Mouse (Mus musculus): ENCODE measurements around the gene D930007J09Rik. TPM values are rescaled to one million over a fixed set of nuclear protein-coding genes. Genes with fewer than 3 reads are reported as not detected.

The D930007J09Rik gene
- polyA plus RNA-seq, 1 experiment from 2014 or later, result not detected

DNA sequence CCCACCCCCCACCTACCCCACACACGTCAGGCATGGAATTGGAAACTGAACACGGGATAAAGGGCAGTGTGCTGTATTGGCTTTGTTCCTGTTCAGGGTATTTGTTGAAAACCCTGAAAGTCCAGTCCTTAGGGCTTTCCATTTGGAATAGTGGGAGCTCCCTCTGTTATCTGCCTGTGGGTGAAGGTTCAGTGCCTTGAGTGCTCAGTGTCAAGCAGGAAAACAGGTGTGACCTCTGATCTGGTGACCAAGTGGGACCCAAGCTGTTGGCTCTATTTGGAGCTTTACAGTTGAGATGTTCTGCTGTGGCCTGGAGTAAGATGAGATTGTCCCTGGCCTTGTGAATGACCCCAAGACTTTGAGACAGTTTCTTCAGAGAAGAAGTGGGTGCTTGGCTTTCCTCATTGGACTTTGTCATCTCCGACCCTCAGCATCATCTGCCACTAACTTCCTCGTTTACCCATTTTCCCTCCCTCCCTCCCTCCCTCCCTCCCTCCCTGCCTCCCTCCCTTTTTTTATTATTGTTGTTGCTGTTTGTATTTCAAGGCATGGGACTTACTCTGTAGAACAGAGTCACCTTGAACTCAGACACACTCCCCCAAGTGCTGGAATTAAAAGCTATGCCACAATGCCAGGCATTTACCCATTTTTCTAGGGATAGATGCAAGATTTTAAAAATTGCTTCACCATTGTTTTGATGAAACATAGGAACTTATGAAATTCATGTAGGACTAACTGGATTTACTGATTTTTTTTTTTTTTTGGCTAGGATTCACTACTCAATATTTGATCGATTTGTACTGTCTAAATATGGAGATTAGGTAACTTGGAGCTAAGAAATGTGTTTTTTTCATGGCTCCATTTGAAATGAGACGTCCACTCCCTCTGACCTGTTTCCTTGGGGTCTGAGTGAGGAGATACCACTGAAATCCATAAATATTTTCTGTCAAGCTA, 22.0 kb upstream of the D930007J09Rik start:
- H3K9me3 ChIP-seq (replicated peaks; ENCODE audit: control insufficient read depth, low read length), result no peaks in the 10 kb centered on the region
- ATAC-seq (no peak), DNase-seq (ENCODE audit: low spot score) (no peak)
- no peak overlapping the region for H3K27ac ChIP-seq (ENCODE audit: low read depth, low read length)
- H3K27me3 ChIP-seq (replicated peaks; ENCODE audit: control insufficient read depth, insufficient read depth, low read length), result no peaks in the 10 kb centered on the region
- H3K9ac ChIP-seq (ENCODE audit: low read length), result no peak overlapping the region
- 81% methylated on average over 6 of the region's 6 CpGs for WGBS
- no peak overlapping the region for H3K4me3 ChIP-seq (ENCODE audit: low read depth, low read length)
- H3K4me1 ChIP-seq (ENCODE audit: control insufficient read depth, insufficient read depth, low read length), result no peaks in the 10 kb centered on the region
- H3K36me3 ChIP-seq (ENCODE audit: control insufficient read depth, insufficient read depth, low read length), result peaks cover 26% of the 10 kb centered on the region; the same call in 1 of the 2 replicates
- H3K4me2 ChIP-seq (ENCODE audit: low read length), result no peak overlapping the region

DNA sequence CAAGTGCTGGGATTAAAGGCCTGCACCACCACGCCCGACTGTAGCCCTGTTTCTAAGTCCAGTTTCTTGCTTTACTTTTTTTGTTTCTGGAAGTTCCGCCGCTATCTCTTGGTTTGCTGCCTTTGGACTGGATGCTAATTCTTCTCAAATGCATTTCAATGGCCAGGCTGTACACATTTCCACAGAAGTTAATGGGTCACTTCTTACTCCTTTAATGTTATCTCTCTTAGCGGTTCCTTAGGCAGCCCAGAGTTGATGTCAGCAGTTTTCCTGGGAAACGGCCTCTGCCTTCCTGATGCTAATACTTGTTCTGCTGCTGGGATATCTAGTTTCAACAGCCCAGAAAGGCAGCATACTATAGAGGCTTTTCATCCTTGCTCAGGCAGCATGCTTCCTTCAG, 20.5 kb upstream of the D930007J09Rik start:
- Histone ChIP-seq H3K4me2 (ENCODE audit: low read length) (no peak overlapping the region), H3K27ac (ENCODE audit: low read depth, low read length) (no peak overlapping the region), H3K4me1 (ENCODE audit: control insufficient read depth, insufficient read depth, low read length) (no peaks in the 10 kb centered on the region), H3K36me3 (ENCODE audit: control insufficient read depth, insufficient read depth, low read length) (peaks cover 40% of the 10 kb centered on the region), H3K9ac (ENCODE audit: low read length) (no peak overlapping the region), H3K27me3 (replicated peaks; ENCODE audit: control insufficient read depth, insufficient read depth, low read length) (no peaks in the 10 kb centered on the region), H3K9me3 (replicated peaks; ENCODE audit: control insufficient read depth, low read length) (no peaks in the 10 kb centered on the region), H3K4me3 (ENCODE audit: low read depth, low read length) (no peak overlapping the region)
- ATAC-seq (no peak), DNase-seq (ENCODE audit: low spot score) (no peak)
- WGBS, result 88% methylated on average over 6 of the region's 6 CpGs

DNA sequence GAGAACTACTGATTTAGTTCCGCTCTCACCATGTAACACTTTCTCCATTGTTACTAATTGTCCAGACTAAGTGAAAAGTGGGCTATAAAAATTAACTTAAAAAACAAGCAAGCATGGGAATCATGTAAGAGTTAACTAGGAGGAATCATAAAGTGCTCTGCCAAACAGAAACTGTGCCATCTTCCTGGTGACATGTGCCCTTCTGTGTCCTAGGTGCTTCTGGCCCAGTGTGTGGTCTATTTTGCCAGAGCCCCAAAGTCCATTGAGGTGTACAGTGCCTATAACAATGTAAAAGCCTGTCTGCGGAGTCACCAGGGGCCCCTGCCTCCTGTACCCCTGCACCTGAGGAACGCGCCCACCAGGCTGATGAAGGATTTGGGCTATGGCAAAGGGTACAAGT, 19.0 kb upstream of the D930007J09Rik start:
- H3K36me3 ChIP-seq (ENCODE audit: control insufficient read depth, insufficient read depth, low read length), result peaks cover 52% of the 10 kb centered on the region
- H3K27me3 ChIP-seq (replicated peaks; ENCODE audit: control insufficient read depth, insufficient read depth, low read length), result no peaks in the 10 kb centered on the region
- H3K4me1 ChIP-seq (ENCODE audit: control insufficient read depth, insufficient read depth, low read length), result no peaks in the 10 kb centered on the region
- H3K9ac ChIP-seq (ENCODE audit: low read length), result no peak overlapping the region
- H3K4me3 ChIP-seq (ENCODE audit: low read depth, low read length), result no peak overlapping the region
- WGBS, result 97% methylated on average over 4 of the region's 4 CpGs
- ATAC-seq, result no peak
- no peaks in the 10 kb centered on the region for H3K9me3 ChIP-seq (replicated peaks; ENCODE audit: control insufficient read depth, low read length)
- no peak for DNase-seq (ENCODE audit: low spot score)
- H3K4me2 ChIP-seq (ENCODE audit: low read length), result no peak overlapping the region
- no peak overlapping the region for H3K27ac ChIP-seq (ENCODE audit: low read depth, low read length)

DNA sequence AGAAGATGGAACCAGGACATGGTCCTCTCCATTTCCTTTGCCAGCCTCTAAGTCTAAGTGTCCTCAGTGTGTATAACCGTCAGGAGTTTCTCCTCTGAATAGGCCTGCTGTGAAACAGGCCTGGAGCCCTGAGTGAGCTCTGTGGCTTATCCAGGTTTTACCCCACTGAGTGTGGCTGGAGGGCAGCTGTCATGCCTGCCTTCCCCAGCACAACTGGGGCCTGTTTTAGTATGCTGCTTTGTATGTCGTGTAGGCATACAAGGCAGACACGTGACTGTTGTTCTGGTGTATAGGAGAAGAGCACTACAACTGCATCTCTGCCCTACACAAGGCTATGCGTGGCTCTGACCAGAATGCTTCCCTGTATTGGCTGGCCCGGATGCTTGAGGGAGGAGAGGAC, 17.3 kb upstream of the D930007J09Rik start:
- ATAC-seq, result no peak
- Histone ChIP-seq H3K27ac (ENCODE audit: low read depth, low read length) (no peak overlapping the region), H3K9me3 (replicated peaks; ENCODE audit: control insufficient read depth, low read length) (no peaks in the 10 kb centered on the region), H3K4me2 (ENCODE audit: low read length) (no peak overlapping the region), H3K27me3 (replicated peaks; ENCODE audit: control insufficient read depth, insufficient read depth, low read length) (no peaks in the 10 kb centered on the region), H3K9ac (ENCODE audit: low read length) (no peak overlapping the region), H3K36me3 (ENCODE audit: control insufficient read depth, insufficient read depth, low read length) (peaks cover 59% of the 10 kb centered on the region), H3K4me1 (ENCODE audit: control insufficient read depth, insufficient read depth, low read length) (no peaks in the 10 kb centered on the region), H3K4me3 (ENCODE audit: low read depth, low read length) (no peak overlapping the region)
- 89% methylated on average over 5 of the region's 5 CpGs for WGBS
- DNase-seq (ENCODE audit: low spot score), result no peak

DNA sequence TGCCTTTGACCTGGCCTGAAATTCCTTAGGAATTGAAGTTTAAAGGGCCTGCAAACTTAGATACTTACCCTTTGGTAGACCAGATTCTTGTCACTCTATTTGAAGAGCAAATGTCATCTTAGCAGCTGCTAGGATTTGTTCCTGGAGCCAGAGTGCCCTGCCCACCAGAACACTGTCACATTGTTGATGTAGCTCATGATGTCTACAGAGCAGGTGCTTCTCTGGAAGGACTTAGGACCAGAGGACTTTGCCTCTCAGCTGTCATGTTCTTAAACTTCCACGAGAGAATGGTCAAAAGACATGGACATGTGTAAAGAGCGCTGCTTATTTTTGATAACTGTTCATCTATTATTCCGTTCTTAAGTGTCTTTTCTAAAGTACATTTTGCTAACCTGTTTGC, 16.6 kb upstream of the D930007J09Rik start:
- H3K27ac ChIP-seq (ENCODE audit: low read depth, low read length), result no peak overlapping the region
- no peaks in the 10 kb centered on the region for H3K4me1 ChIP-seq (ENCODE audit: control insufficient read depth, insufficient read depth, low read length)
- DNase-seq (ENCODE audit: low spot score), result no peak
- no peaks in the 10 kb centered on the region for H3K27me3 ChIP-seq (replicated peaks; ENCODE audit: control insufficient read depth, insufficient read depth, low read length)
- no peak overlapping the region for H3K4me3 ChIP-seq (ENCODE audit: low read depth, low read length)
- peaks cover 61% of the 10 kb centered on the region for H3K36me3 ChIP-seq (ENCODE audit: control insufficient read depth, insufficient read depth, low read length)
- ATAC-seq, result no peak
- no peak overlapping the region for H3K9ac ChIP-seq (ENCODE audit: low read length)
- H3K4me2 ChIP-seq (ENCODE audit: low read length), result no peak overlapping the region
- H3K9me3 ChIP-seq (replicated peaks; ENCODE audit: control insufficient read depth, low read length), result no peaks in the 10 kb centered on the region
- 95% methylated on average over 3 of the region's 3 CpGs for WGBS

DNA sequence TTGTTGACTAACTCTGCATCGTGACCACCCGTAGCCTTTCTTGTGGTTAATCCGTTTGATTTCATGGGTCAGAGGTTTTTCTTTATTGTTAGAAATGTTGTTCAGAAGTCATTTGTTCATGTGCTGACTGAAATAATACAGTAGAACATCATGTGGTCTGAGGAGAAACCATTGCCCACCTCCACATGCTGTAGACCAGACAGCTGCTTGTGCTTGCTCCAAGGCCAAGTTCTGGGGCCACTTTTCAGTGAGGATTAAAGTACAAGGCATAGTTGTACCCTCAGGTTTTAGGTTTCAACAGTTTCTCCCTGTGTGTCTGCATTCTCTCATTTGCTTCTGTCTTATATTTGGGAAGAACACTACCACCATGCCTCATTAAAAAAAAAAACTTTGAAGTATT, 5.0 kb upstream of the D930007J09Rik start:
- Histone ChIP-seq H3K27ac (ENCODE audit: low read depth, low read length) (no peak overlapping the region), H3K36me3 (ENCODE audit: control insufficient read depth, insufficient read depth, low read length) (peaks cover 36% of the 10 kb centered on the region), H3K9ac (ENCODE audit: low read length) (no peak overlapping the region), H3K9me3 (replicated peaks; ENCODE audit: control insufficient read depth, low read length) (no peaks in the 10 kb centered on the region), H3K27me3 (replicated peaks; ENCODE audit: control insufficient read depth, insufficient read depth, low read length) (no peaks in the 10 kb centered on the region), H3K4me2 (ENCODE audit: low read length) (no peak overlapping the region), H3K4me3 (ENCODE audit: low read depth, low read length) (no peak overlapping the region), H3K4me1 (ENCODE audit: control insufficient read depth, insufficient read depth, low read length) (peaks cover 12% of the 10 kb centered on the region)
- ATAC-seq, result no peak
- 56% methylated on average over 3 of the region's 3 CpGs for WGBS
- DNase-seq (ENCODE audit: low spot score), result no peak

DNA sequence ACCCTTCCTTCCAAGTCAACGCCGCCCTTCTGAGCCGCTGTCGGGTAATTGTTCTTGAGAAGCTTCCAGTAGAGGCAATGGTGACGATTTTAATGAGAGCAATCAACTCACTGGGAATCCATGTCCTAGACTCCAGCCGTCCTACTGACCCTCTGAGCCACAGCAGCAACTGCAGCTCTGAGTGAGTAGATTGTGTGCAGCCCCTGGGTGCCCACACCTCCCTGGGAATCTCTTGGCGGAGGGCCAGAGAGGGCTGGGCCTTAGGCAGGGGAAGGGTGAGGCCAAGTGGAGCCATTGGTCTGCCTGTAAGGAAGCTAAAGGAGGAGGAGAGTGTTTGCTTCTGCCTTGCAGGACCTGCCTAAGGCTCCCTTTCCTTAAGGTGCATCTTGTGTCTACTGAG, 4.2 kb upstream of the D930007J09Rik start:
- Histone ChIP-seq H3K4me1 (ENCODE audit: control insufficient read depth, insufficient read depth, low read length) (peaks cover 12% of the 10 kb centered on the region), H3K4me3 (ENCODE audit: low read depth, low read length) (no peak overlapping the region), H3K27me3 (replicated peaks; ENCODE audit: control insufficient read depth, insufficient read depth, low read length) (no peaks in the 10 kb centered on the region), H3K4me2 (ENCODE audit: low read length) (no peak overlapping the region), H3K9me3 (replicated peaks; ENCODE audit: control insufficient read depth, low read length) (no peaks in the 10 kb centered on the region), H3K27ac (ENCODE audit: low read depth, low read length) (no peak overlapping the region), H3K36me3 (ENCODE audit: control insufficient read depth, insufficient read depth, low read length) (peaks cover 36% of the 10 kb centered on the region), H3K9ac (ENCODE audit: low read length) (no peak overlapping the region)
- ATAC-seq (no peak), DNase-seq (ENCODE audit: low spot score) (no peak)
- WGBS, result 81% methylated on average over 7 of the region's 7 CpGs

DNA sequence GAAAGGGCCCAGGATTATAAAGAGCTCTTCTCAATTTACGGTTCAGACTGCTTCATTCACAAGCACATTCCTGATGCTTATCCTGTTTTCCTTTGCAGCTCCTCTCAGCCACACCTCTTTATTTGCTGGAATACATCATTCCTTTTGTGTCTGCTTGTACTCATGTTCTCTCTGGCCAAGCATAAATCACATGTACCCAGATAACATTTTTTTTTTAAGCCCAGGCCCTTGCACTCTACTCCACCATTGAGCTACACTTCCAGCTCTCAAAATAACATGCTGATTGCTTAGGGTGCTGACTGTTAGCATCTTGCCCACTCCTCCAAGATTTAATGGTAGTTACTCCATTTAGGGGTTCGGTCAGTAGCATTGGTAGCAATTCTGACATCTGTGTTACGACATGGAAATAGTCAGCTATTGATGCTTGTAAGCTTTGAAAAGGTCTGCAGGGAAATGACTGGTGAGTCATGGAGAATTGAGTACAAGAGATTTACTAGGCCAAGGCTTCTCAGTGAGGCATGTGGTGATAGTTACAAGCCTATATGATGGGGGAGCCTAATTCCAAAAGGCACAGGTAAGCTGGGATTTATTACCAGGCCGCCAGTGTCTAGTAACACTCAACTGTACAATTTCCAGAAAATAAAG, 1.2 kb upstream of the D930007J09Rik start:
- H3K4me3 ChIP-seq (ENCODE audit: low read depth, low read length), result peak overlapping the region; percentile 90
- no peak for DNase-seq (ENCODE audit: low spot score)
- H3K4me1 ChIP-seq (ENCODE audit: control insufficient read depth, insufficient read depth, low read length), result peaks cover 15% of the 10 kb centered on the region
- peak overlapping the region; percentile 84 for H3K9ac ChIP-seq (ENCODE audit: low read length)
- WGBS, result 72% methylated on average over 4 of the region's 4 CpGs
- no peaks in the 10 kb centered on the region for H3K27me3 ChIP-seq (replicated peaks; ENCODE audit: control insufficient read depth, insufficient read depth, low read length)
- no peaks in the 10 kb centered on the region for H3K9me3 ChIP-seq (replicated peaks; ENCODE audit: control insufficient read depth, low read length)
- peak overlapping the region; percentile 82 for H3K4me2 ChIP-seq (ENCODE audit: low read length)
- ATAC-seq, result no peak
- H3K36me3 ChIP-seq (ENCODE audit: control insufficient read depth, insufficient read depth, low read length), result peaks cover 21% of the 10 kb centered on the region
- H3K27ac ChIP-seq (ENCODE audit: low read depth, low read length), result no peak overlapping the region

DNA sequence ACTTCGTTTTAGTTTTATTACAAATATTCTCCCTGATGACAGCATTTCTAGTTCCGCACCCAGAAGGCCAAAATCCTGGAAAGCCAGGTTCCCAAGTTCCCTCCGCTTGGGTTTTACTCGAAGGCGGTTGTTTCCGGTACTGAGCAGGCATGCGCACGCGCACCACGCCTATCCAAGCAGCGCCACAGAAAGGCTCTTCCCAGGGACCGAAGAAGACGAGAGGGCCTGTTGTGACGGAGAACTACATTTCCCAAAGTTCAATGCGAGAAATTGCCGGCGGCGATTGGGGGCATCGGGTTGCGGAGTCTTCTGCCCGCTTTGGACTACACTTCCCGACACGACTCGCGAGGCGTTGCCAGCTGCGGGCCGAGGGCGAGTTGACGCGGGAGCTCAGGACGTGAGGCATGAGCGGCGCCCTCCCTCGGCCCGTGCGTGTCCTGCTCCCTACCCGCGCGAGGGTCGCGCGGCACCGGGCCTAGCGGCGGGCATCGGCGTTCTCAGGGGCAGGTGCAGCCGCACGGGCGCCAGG, 892 bp downstream of the D930007J09Rik start, which contains the start of gene Wrnip1:
Gene Wrnip1, plus strand, starts transcription at position 346 of the 529 bp plus-strand sequence.
- no peaks in the 10 kb centered on the region for H3K9me3 ChIP-seq (replicated peaks; ENCODE audit: control insufficient read depth, low read length)

More for the DNA sequence above, 892 bp downstream of the D930007J09Rik start, which contains the start of gene Wrnip1:
- DNase-seq (ENCODE audit: low spot score) (peak; percentile 100), ATAC-seq (peak; percentile 97)
- H3K9ac ChIP-seq (ENCODE audit: low read length), result peak within 1 kb of the TSS; percentile 84
- peaks cover 15% of the 10 kb centered on the region for H3K4me1 ChIP-seq (ENCODE audit: control insufficient read depth, insufficient read depth, low read length)
- peak within 1 kb of the TSS; percentile 82 for H3K4me2 ChIP-seq (ENCODE audit: low read length)
- 0% methylated on average over 51 of the region's 51 CpGs for WGBS
- peak within 1 kb of the TSS; percentile 82 for H3K27ac ChIP-seq (ENCODE audit: low read depth, low read length)
- H3K27me3 ChIP-seq (replicated peaks; ENCODE audit: control insufficient read depth, insufficient read depth, low read length), result no peaks in the 10 kb centered on the region
- H3K4me3 ChIP-seq (ENCODE audit: low read depth, low read length), result peak within 1 kb of the TSS; percentile 90
- H3K36me3 ChIP-seq (ENCODE audit: control insufficient read depth, insufficient read depth, low read length), result peaks cover 11% of the 10 kb centered on the region

Measured in forebrain, embryonic 14.5 days (tissue).